ENCODE assay signal across 8 mouse cellular contexts in genomic region chr11:120252398-120252797, GRCm38 (mm10). TPM values are rescaled to one million over a fixed set of nuclear protein-coding genes. Genes with fewer than 3 reads are reported as not detected.
DNase-seq lines count a peak whose midpoint lies in the region; ATAC-seq and TF ChIP-seq lines count a peak whose summit lies in the region.

No protein-coding gene starts in this region.

- 31% methylated on average over 5 of the region's 5 CpGs for WGBS in hindbrain, embryonic 11.5 days
- 27% methylated on average over 5 of the region's 5 CpGs for whole genome bisulfite sequencing in hindbrain, embryonic 16.5 days
- WGBS in embryonic facial prominence, embryonic 13.5 days, result 14% methylated on average over 5 of the region's 5 CpGs
- WGBS in limb, embryonic 11.5 days, result 31% methylated on average over 5 of the region's 5 CpGs

- peaks cover 43% of the 10 kb centered on the region for H3K4me1 ChIP-seq in hindbrain, embryonic 11.5 days (replicated peaks; ENCODE audit: control insufficient read depth, insufficient read depth, low read length)
- peaks cover 74% of the 10 kb centered on the region for H3K4me1 ChIP-seq in hindbrain, embryonic 16.5 days (ENCODE audit: control insufficient read depth, insufficient read depth, low read depth, low read length)
- peaks cover 99% of the 10 kb centered on the region for H3K4me1 ChIP-seq in E14TG2a.4 (replicated peaks; ENCODE audit: low read depth, low read length)
- peaks cover 94% of the 10 kb centered on the region for H3K4me1 ChIP-seq in embryonic facial prominence, embryonic 13.5 days
- H3K4me1 ChIP-seq in limb, embryonic 11.5 days (ENCODE audit: control insufficient read depth, insufficient read depth, low read length), result peaks cover 76% of the 10 kb centered on the region

- no peak for DNase-seq in hindbrain, embryonic 11.5 days (ENCODE audit: low spot score)
- DNase-seq in limb, embryonic 11.5 days (ENCODE audit: low spot score), result no peak
- no peak for DNase-seq in cerebellum, adult 11-12 months
- no peak for DNase-seq in urinary bladder, postnatal 14 days (ENCODE audit: low spot score)

- H3K4me3 ChIP-seq in hindbrain, embryonic 11.5 days (ENCODE audit: low read depth, low read length), result no peak overlapping the region; the same call in 1 of the 2 replicates
- H3K4me3 ChIP-seq in hindbrain, embryonic 16.5 days (ENCODE audit: low read length), result no peak overlapping the region
- peak overlapping the region; percentile 57 for H3K4me3 ChIP-seq in E14TG2a.4 (replicated peaks; ENCODE audit: low read length)
- no peak overlapping the region for H3K4me3 ChIP-seq in embryonic facial prominence, embryonic 13.5 days
- no peak overlapping the region for H3K4me3 ChIP-seq in limb, embryonic 11.5 days (ENCODE audit: low read depth, low read length)

- no peak for ATAC-seq in hindbrain, embryonic 11.5 days (ENCODE audit: low FRiP score)
- ATAC-seq in hindbrain, embryonic 16.5 days, result no peak
- ATAC-seq in embryonic facial prominence, embryonic 13.5 days (ENCODE audit: insufficient number of reproducible peaks, insufficient read depth, low FRiP score, low TSS enrichment, low read depth), result no peak
- ATAC-seq in limb, embryonic 11.5 days (ENCODE audit: insufficient number of reproducible peaks, low FRiP score, low TSS enrichment, low read depth), result no peak
- no peak for ATAC-seq in erythroblast, adult 5-6 weeks (replicated peaks; ENCODE audit: low FRiP score, poor library complexity, severe bottlenecking)

- H3K36me3 ChIP-seq in hindbrain, embryonic 11.5 days (ENCODE audit: control insufficient read depth, insufficient read depth, low read length), result no peaks in the 10 kb centered on the region
- no peaks in the 10 kb centered on the region for H3K36me3 ChIP-seq in hindbrain, embryonic 16.5 days (ENCODE audit: control insufficient read depth, insufficient read depth, low read length)
- peaks cover 8% of the 10 kb centered on the region for H3K36me3 ChIP-seq in E14TG2a.4 (ENCODE audit: insufficient read depth, low read length)
- 0 out of 2 replicates have a peak, but pooled peaks cover 7% of the 10 kb centered on the region for H3K36me3 ChIP-seq in embryonic facial prominence, embryonic 13.5 days
- no peaks in the 10 kb centered on the region; the same call in 1 of the 2 replicates for H3K36me3 ChIP-seq in limb, embryonic 11.5 days (ENCODE audit: control insufficient read depth, insufficient read depth, low read length)

- H3K9me3 ChIP-seq in hindbrain, embryonic 11.5 days (ENCODE audit: control insufficient read depth, low read length), result no peaks in the 10 kb centered on the region
- H3K9me3 ChIP-seq in hindbrain, embryonic 16.5 days (ENCODE audit: control insufficient read depth, low read length), result no peaks in the 10 kb centered on the region
- H3K9me3 ChIP-seq in E14TG2a.4 (ENCODE audit: low read length), result no peaks in the 10 kb centered on the region
- H3K9me3 ChIP-seq in embryonic facial prominence, embryonic 13.5 days, result no peaks in the 10 kb centered on the region
- no peaks in the 10 kb centered on the region for H3K9me3 ChIP-seq in limb, embryonic 11.5 days (ENCODE audit: control insufficient read depth, low read length)

- H3K9ac ChIP-seq in hindbrain, embryonic 11.5 days (ENCODE audit: low read depth, low read length), result no peak overlapping the region
- H3K9ac ChIP-seq in hindbrain, embryonic 16.5 days (ENCODE audit: low read depth, low read length), result no peak overlapping the region
- peak overlapping the region; percentile 37; the same call in 1 of the 2 replicates for H3K9ac ChIP-seq in embryonic facial prominence, embryonic 13.5 days
- H3K9ac ChIP-seq in limb, embryonic 11.5 days (ENCODE audit: low read length), result no peak overlapping the region

- H3K4me2 ChIP-seq in hindbrain, embryonic 11.5 days (replicated peaks; ENCODE audit: low read depth, low read length), result no peak overlapping the region; the same call in 1 of the 2 replicates
- no peak overlapping the region for H3K4me2 ChIP-seq in hindbrain, embryonic 16.5 days (ENCODE audit: low read length)
- peak overlapping the region; percentile 24 for H3K4me2 ChIP-seq in embryonic facial prominence, embryonic 13.5 days
- H3K4me2 ChIP-seq in limb, embryonic 11.5 days (ENCODE audit: low read depth, severe bottlenecking), result no peak overlapping the region

- no peaks in the 10 kb centered on the region for H3K27me3 ChIP-seq in hindbrain, embryonic 11.5 days (ENCODE audit: control insufficient read depth, insufficient read depth, low read length)
- no peaks in the 10 kb centered on the region for H3K27me3 ChIP-seq in hindbrain, embryonic 16.5 days (replicated peaks; ENCODE audit: control insufficient read depth, insufficient read depth, low read length)
- H3K27me3 ChIP-seq in E14TG2a.4 (ENCODE audit: insufficient read depth, low read length), result no peaks in the 10 kb centered on the region
- no peaks in the 10 kb centered on the region for H3K27me3 ChIP-seq in embryonic facial prominence, embryonic 13.5 days
- H3K27me3 ChIP-seq in limb, embryonic 11.5 days (ENCODE audit: control insufficient read depth, insufficient read depth, low read length), result no peaks in the 10 kb centered on the region

- TF ChIP-seq CTCF in E14TG2a.4 (conservative IDR thresholded peaks at IDR 0.05; ENCODE audit: low read length), result no peak

- 0 out of 2 replicates have a peak overlapping the region, but pooled peaks have one; percentile 24 for H3K27ac ChIP-seq in hindbrain, embryonic 11.5 days (ENCODE audit: low read depth, low read length)
- no peak overlapping the region; the same call in 1 of the 2 replicates for H3K27ac ChIP-seq in hindbrain, embryonic 16.5 days (ENCODE audit: low read depth, low read length)
- peak overlapping the region; percentile 74 for H3K27ac ChIP-seq in embryonic facial prominence, embryonic 13.5 days
- peak overlapping the region; percentile 51; the same call in 1 of the 2 replicates for H3K27ac ChIP-seq in limb, embryonic 11.5 days (replicated peaks; ENCODE audit: low read depth, low read length)

RNA-seq across cellular contexts. Expression of gene Bahcc1, which starts 19.7 kb away (rescaled TPM):
- polyA plus RNA-seq in hindbrain, embryonic 11.5 days (2014; fragmentation: Nextera tagmentation; extraction: Ambion mirVana), result 18.1 and 23.1 TPM in 2 replicates
- polyA plus RNA-seq in hindbrain, embryonic 16.5 days (2015; fragmentation: Nextera tagmentation; extraction: Ambion mirVana), result 7.8 and 9.7 TPM in 2 replicates
- 13.1 and 13.9 TPM in 2 replicates for polyA plus RNA-seq in embryonic facial prominence, embryonic 13.5 days (2015; fragmentation: Nextera tagmentation; extraction: Ambion mirVana)
- polyA plus RNA-seq in limb, embryonic 11.5 days (2014; fragmentation: Nextera tagmentation; extraction: Ambion mirVana), result 24.9 and 27.6 TPM in 2 replicates
- 2.1 and 3.3 TPM in 2 replicates for total RNA-seq in erythroblast, adult 5-6 weeks (2015; ENCODE audit: low replicate concordance)
- 0.84 and 2.0 TPM in 2 replicates for total RNA-seq in erythroblast, adult 5-6 weeks (2017; ENCODE audit: low replicate concordance)
